Mouse (Mus musculus) NIH3T3 (cell line): Measurements from ENCODE around the gene Zswim5.
"Not testable (repeated sequence)": the region's sequence is repeated elsewhere in the genome, so short reads cannot be mapped to it uniquely, and the experiment has no call there.

Experiments
- DNase-seq: peaks from one replicate; pipeline ENCODE4 v3.0.0-alpha.2; 2012; ENCODE audit warnings: low read depth

Zswim5 gene

GRCm38 (mm10) chr4:116876995-116877728 is at the start of gene Zswim5:
Gene Zswim5 (plus strand): TSS chr4:116877376.
- DNase-seq: peak; percentile 11

- DNase-seq: peak; percentile 88
Observed at GRCm38 (mm10) chr4:116827819-116828218, 49.4 kb upstream of the Zswim5 start.

GRCm38 (mm10) chr4:116829364-116830069 is 47.7 kb upstream of the Zswim5 start:
- DNase-seq: no peak

GRCm38 (mm10) chr4:116830070-116830368 is 47.2 kb upstream of the Zswim5 start:
- no peak for DNase-seq

- no peak for DNase-seq
Observed at GRCm38 (mm10) chr4:116838999-116839398, 38.2 kb upstream of the Zswim5 start.

GRCm38 (mm10) chr4:116840096-116840495 is 37.1 kb upstream of the Zswim5 start:
- not testable (repeated sequence) for DNase-seq

GRCm38 (mm10) chr4:116840841-116841240 is 36.3 kb upstream of the Zswim5 start:
- no peak for DNase-seq

GRCm38 (mm10) chr4:116844324-116844723 is 32.9 kb upstream of the Zswim5 start:
- no peak for DNase-seq

GRCm38 (mm10) chr4:116849901-116850300 is 27.3 kb upstream of the Zswim5 start:
- DNase-seq: no peak

GRCm38 (mm10) chr4:116854286-116854685 is 22.9 kb upstream of the Zswim5 start:
- DNase-seq: no peak

- DNase-seq: no peak
Observed at GRCm38 (mm10) chr4:116857203-116857602, 20.0 kb upstream of the Zswim5 start.

GRCm38 (mm10) chr4:116859711-116860110 is 17.5 kb upstream of the Zswim5 start:
- DNase-seq: no peak

- DNase-seq: no peak
Observed at GRCm38 (mm10) chr4:116862023-116862422, 15.2 kb upstream of the Zswim5 start.

GRCm38 (mm10) chr4:116869898-116870297 is 7.3 kb upstream of the Zswim5 start:
- DNase-seq: no peak

- DNase-seq: no peak
Observed at GRCm38 (mm10) chr4:116874595-116874994, 2.6 kb upstream of the Zswim5 start.

- no peak for DNase-seq
Observed at GRCm38 (mm10) chr4:116876630-116876994, 564 bp upstream of the Zswim5 start.

- no peak for DNase-seq
Observed at GRCm38 (mm10) chr4:116877729-116878321, 649 bp downstream of the Zswim5 start.

GRCm38 (mm10) chr4:116878491-116878890 is 1.3 kb downstream of the Zswim5 start:
- no peak for DNase-seq

GRCm38 (mm10) chr4:116882679-116883078 is 5.5 kb downstream of the Zswim5 start:
- no peak for DNase-seq

- no peak for DNase-seq
Observed at GRCm38 (mm10) chr4:116894200-116895080, 17.3 kb downstream of the Zswim5 start.

- no peak for DNase-seq
Observed at GRCm38 (mm10) chr4:116910489-116911181, 33.5 kb downstream of the Zswim5 start.

GRCm38 (mm10) chr4:116911202-116911601 is 34.0 kb downstream of the Zswim5 start:
- DNase-seq: no peak
